Mouse (Mus musculus) left cerebral cortex, adult 11 months (tissue): Measurements from ENCODE around the gene Ldlrad3.
A peak's percentile ranks its signal among the peaks of the same experiment; 100 is the strongest.

Experiments used
- DNase-seq: peaks from one replicate; pipeline ENCODE4 v3.0.0; 2022; ENCODE audit warnings: low spot score

The Ldlrad3 gene

GRCm38 (mm10) chr2:102002974-102003775 lies 183.0 kb downstream of the Ldlrad3 start:
- no peak for DNase-seq

- no peak for DNase-seq
Measured at GRCm38 (mm10) chr2:102002408-102002973, 183.7 kb downstream of the Ldlrad3 start.

GRCm38 (mm10) chr2:102001661-102002060 lies 184.5 kb downstream of the Ldlrad3 start:
- DNase-seq: no peak

- DNase-seq: no peak
Measured at GRCm38 (mm10) chr2:101998911-101999572, 187.1 kb downstream of the Ldlrad3 start.

GRCm38 (mm10) chr2:101997013-101997412 lies 189.2 kb downstream of the Ldlrad3 start:
- no peak for DNase-seq

- DNase-seq: no peak
Measured at GRCm38 (mm10) chr2:101992574-101993310, 193.4 kb downstream of the Ldlrad3 start.

- DNase-seq: no peak
Measured at GRCm38 (mm10) chr2:101991726-101992125, 194.5 kb downstream of the Ldlrad3 start.

GRCm38 (mm10) chr2:101986344-101987087 lies 199.7 kb downstream of the Ldlrad3 start:
- no peak for DNase-seq

- DNase-seq: no peak
Measured at GRCm38 (mm10) chr2:101983853-101984543, 202.2 kb downstream of the Ldlrad3 start.

- DNase-seq: peak; percentile 83
Measured at GRCm38 (mm10) chr2:101983082-101983852, 202.9 kb downstream of the Ldlrad3 start.

- no peak for DNase-seq
Measured at GRCm38 (mm10) chr2:101981964-101982498, 204.2 kb downstream of the Ldlrad3 start.

- no peak for DNase-seq
Measured at GRCm38 (mm10) chr2:101981211-101981610, 205.0 kb downstream of the Ldlrad3 start.

- DNase-seq: no peak
Measured at GRCm38 (mm10) chr2:101980456-101980947, 205.7 kb downstream of the Ldlrad3 start.

GRCm38 (mm10) chr2:101978534-101979525 lies 207.4 kb downstream of the Ldlrad3 start:
- DNase-seq: no peak

GRCm38 (mm10) chr2:101976399-101977064 lies 209.7 kb downstream of the Ldlrad3 start:
- no peak for DNase-seq

- DNase-seq: no peak
Measured at GRCm38 (mm10) chr2:101973810-101974209, 212.4 kb downstream of the Ldlrad3 start.

GRCm38 (mm10) chr2:101967601-101968000 lies 218.6 kb downstream of the Ldlrad3 start:
- DNase-seq: no peak

- no peak for DNase-seq
Measured at GRCm38 (mm10) chr2:101967152-101967551, 219.0 kb downstream of the Ldlrad3 start.
